Mouse (Mus musculus): ENCODE data around the gene Camta1. TPM values are rescaled to one million over a fixed set of nuclear protein-coding genes. Genes with fewer than 3 reads are reported as not detected.

Camta1 gene
- polyA plus RNA-seq, 1 experiment from 2014 or later, result 140 TPM

- Histone ChIP-seq H3K9ac (ENCODE audit: low read length) (no peak overlapping the region), H3K36me3 (ENCODE audit: control insufficient read depth, insufficient read depth, low read length) (no peaks in the 10 kb centered on the region), H3K27me3 (ENCODE audit: control insufficient read depth, insufficient read depth, low read length) (no peaks in the 10 kb centered on the region), H3K9me3 (ENCODE audit: control insufficient read depth, low read length) (no peaks in the 10 kb centered on the region), H3K4me2 (ENCODE audit: low read depth, low read length, severe bottlenecking) (no peak overlapping the region), H3K4me3 (ENCODE audit: low read depth, low read length) (no peak overlapping the region), H3K27ac (ENCODE audit: low read depth, low read length) (no peak overlapping the region), H3K4me1 (replicated peaks; ENCODE audit: control insufficient read depth, insufficient read depth, low read length) (no peaks in the 10 kb centered on the region)
- 93% methylated on average over 6 of the region's 6 CpGs for WGBS
- no peak for DNase-seq (ENCODE audit: low spot score)
- ATAC-seq (replicated peaks; ENCODE audit: low FRiP score), result no peak
Measured at GRCm38 (mm10) chr4:151211992-151212391, 649.7 kb downstream of the Camta1 start.

GRCm38 (mm10) chr4:151207566-151207965 is 654.1 kb downstream of the Camta1 start:
- no peak overlapping the region for H3K4me3 ChIP-seq (ENCODE audit: low read depth, low read length)
- H3K9me3 ChIP-seq (ENCODE audit: control insufficient read depth, low read length), result no peaks in the 10 kb centered on the region
- DNase-seq (ENCODE audit: low spot score), result no peak
- WGBS, result 79% methylated on average over 7 of the region's 7 CpGs
- peaks cover 2% of the 10 kb centered on the region; the same call in 1 of the 2 replicates for H3K4me1 ChIP-seq (replicated peaks; ENCODE audit: control insufficient read depth, insufficient read depth, low read length)
- H3K27ac ChIP-seq (ENCODE audit: low read depth, low read length), result no peak overlapping the region
- no peak overlapping the region for H3K4me2 ChIP-seq (ENCODE audit: low read depth, low read length, severe bottlenecking)
- no peaks in the 10 kb centered on the region for H3K27me3 ChIP-seq (ENCODE audit: control insufficient read depth, insufficient read depth, low read length)
- ATAC-seq (replicated peaks; ENCODE audit: low FRiP score), result no peak
- no peaks in the 10 kb centered on the region for H3K36me3 ChIP-seq (ENCODE audit: control insufficient read depth, insufficient read depth, low read length)
- no peak overlapping the region for H3K9ac ChIP-seq (ENCODE audit: low read length)

GRCm38 (mm10) chr4:151202891-151203290 is 658.8 kb downstream of the Camta1 start:
- no peak overlapping the region for H3K9ac ChIP-seq (ENCODE audit: low read length)

GRCm38 (mm10) chr4:151200316-151200715 is 661.4 kb downstream of the Camta1 start:
- ATAC-seq (replicated peaks; ENCODE audit: low FRiP score), result no peak
- no peak overlapping the region for H3K9ac ChIP-seq (ENCODE audit: low read length)
- no peak overlapping the region for H3K4me2 ChIP-seq (ENCODE audit: low read depth, low read length, severe bottlenecking)
- WGBS, result 89% methylated on average over 9 of the region's 9 CpGs
- peaks cover 3% of the 10 kb centered on the region; the same call in 1 of the 2 replicates for H3K4me1 ChIP-seq (replicated peaks; ENCODE audit: control insufficient read depth, insufficient read depth, low read length)
- no peaks in the 10 kb centered on the region for H3K36me3 ChIP-seq (ENCODE audit: control insufficient read depth, insufficient read depth, low read length)
- H3K4me3 ChIP-seq (ENCODE audit: low read depth, low read length), result no peak overlapping the region
- H3K27ac ChIP-seq (ENCODE audit: low read depth, low read length), result no peak overlapping the region
- no peak for DNase-seq (ENCODE audit: low spot score)
- H3K27me3 ChIP-seq (ENCODE audit: control insufficient read depth, insufficient read depth, low read length), result no peaks in the 10 kb centered on the region
- H3K9me3 ChIP-seq (ENCODE audit: control insufficient read depth, low read length), result no peaks in the 10 kb centered on the region

More at GRCm38 (mm10) chr4:151202891-151203290, 658.8 kb downstream of the Camta1 start:
- Histone ChIP-seq H3K4me1 (replicated peaks; ENCODE audit: control insufficient read depth, insufficient read depth, low read length) (peaks cover 3% of the 10 kb centered on the region; the same call in 1 of the 2 replicates), H3K36me3 (ENCODE audit: control insufficient read depth, insufficient read depth, low read length) (no peaks in the 10 kb centered on the region), H3K27ac (ENCODE audit: low read depth, low read length) (no peak overlapping the region), H3K4me3 (ENCODE audit: low read depth, low read length) (no peak overlapping the region), H3K27me3 (ENCODE audit: control insufficient read depth, insufficient read depth, low read length) (no peaks in the 10 kb centered on the region), H3K9me3 (ENCODE audit: control insufficient read depth, low read length) (no peaks in the 10 kb centered on the region), H3K4me2 (ENCODE audit: low read depth, low read length, severe bottlenecking) (no peak overlapping the region)
- DNase-seq (ENCODE audit: low spot score) (no peak), ATAC-seq (replicated peaks; ENCODE audit: low FRiP score) (no peak)
- 38% methylated on average over 6 of the region's 6 CpGs for WGBS

GRCm38 (mm10) chr4:151195126-151195525 is 666.5 kb downstream of the Camta1 start:
- Histone ChIP-seq H3K4me2 (ENCODE audit: low read depth, low read length, severe bottlenecking) (no peak overlapping the region), H3K27ac (ENCODE audit: low read depth, low read length) (no peak overlapping the region), H3K9ac (ENCODE audit: low read length) (no peak overlapping the region), H3K4me3 (ENCODE audit: low read depth, low read length) (no peak overlapping the region), H3K4me1 (replicated peaks; ENCODE audit: control insufficient read depth, insufficient read depth, low read length) (no peaks in the 10 kb centered on the region), H3K27me3 (ENCODE audit: control insufficient read depth, insufficient read depth, low read length) (no peaks in the 10 kb centered on the region), H3K9me3 (ENCODE audit: control insufficient read depth, low read length) (no peaks in the 10 kb centered on the region), H3K36me3 (ENCODE audit: control insufficient read depth, insufficient read depth, low read length) (no peaks in the 10 kb centered on the region)
- ATAC-seq (replicated peaks; ENCODE audit: low FRiP score), result no peak
- no peak for DNase-seq (ENCODE audit: low spot score)
- WGBS, result 38% methylated on average over 10 of the region's 10 CpGs

- no peaks in the 10 kb centered on the region for H3K9me3 ChIP-seq (ENCODE audit: control insufficient read depth, low read length)
- H3K4me3 ChIP-seq (ENCODE audit: low read depth, low read length), result no peak overlapping the region
- no peak overlapping the region for H3K4me2 ChIP-seq (ENCODE audit: low read depth, low read length, severe bottlenecking)
- no peak overlapping the region for H3K9ac ChIP-seq (ENCODE audit: low read length)
- WGBS, result 36% methylated on average over 4 of the region's 4 CpGs
- H3K27me3 ChIP-seq (ENCODE audit: control insufficient read depth, insufficient read depth, low read length), result no peaks in the 10 kb centered on the region
- ATAC-seq (replicated peaks; ENCODE audit: low FRiP score) (no peak), DNase-seq (ENCODE audit: low spot score) (no peak)
- H3K27ac ChIP-seq (ENCODE audit: low read depth, low read length), result no peak overlapping the region
- no peaks in the 10 kb centered on the region for H3K4me1 ChIP-seq (replicated peaks; ENCODE audit: control insufficient read depth, insufficient read depth, low read length)
- no peaks in the 10 kb centered on the region for H3K36me3 ChIP-seq (ENCODE audit: control insufficient read depth, insufficient read depth, low read length)
Measured at GRCm38 (mm10) chr4:151194715-151195097, 667.0 kb downstream of the Camta1 start.

- Histone ChIP-seq H3K27ac (ENCODE audit: low read depth, low read length) (no peak overlapping the region), H3K27me3 (ENCODE audit: control insufficient read depth, insufficient read depth, low read length) (no peaks in the 10 kb centered on the region), H3K4me2 (ENCODE audit: low read depth, low read length, severe bottlenecking) (no peak overlapping the region), H3K9ac (ENCODE audit: low read length) (no peak overlapping the region), H3K4me1 (replicated peaks; ENCODE audit: control insufficient read depth, insufficient read depth, low read length) (no peaks in the 10 kb centered on the region), H3K9me3 (ENCODE audit: control insufficient read depth, low read length) (no peaks in the 10 kb centered on the region), H3K36me3 (ENCODE audit: control insufficient read depth, insufficient read depth, low read length) (no peaks in the 10 kb centered on the region), H3K4me3 (ENCODE audit: low read depth, low read length) (no peak overlapping the region)
- WGBS, result 25% methylated on average over 11 of the region's 11 CpGs
- DNase-seq (ENCODE audit: low spot score), result no peak
- ATAC-seq (replicated peaks; ENCODE audit: low FRiP score), result no peak
Measured at GRCm38 (mm10) chr4:151194030-151194714, 667.5 kb downstream of the Camta1 start.

- peak; percentile 83 for DNase-seq (ENCODE audit: low spot score)
- Histone ChIP-seq H3K36me3 (ENCODE audit: control insufficient read depth, insufficient read depth, low read length) (no peaks in the 10 kb centered on the region), H3K4me2 (ENCODE audit: low read depth, low read length, severe bottlenecking) (no peak overlapping the region), H3K27ac (ENCODE audit: low read depth, low read length) (no peak overlapping the region), H3K27me3 (ENCODE audit: control insufficient read depth, insufficient read depth, low read length) (no peaks in the 10 kb centered on the region), H3K4me3 (ENCODE audit: low read depth, low read length) (no peak overlapping the region), H3K4me1 (replicated peaks; ENCODE audit: control insufficient read depth, insufficient read depth, low read length) (no peaks in the 10 kb centered on the region), H3K9ac (ENCODE audit: low read length) (no peak overlapping the region), H3K9me3 (ENCODE audit: control insufficient read depth, low read length) (no peaks in the 10 kb centered on the region)
- ATAC-seq (replicated peaks; ENCODE audit: low FRiP score), result no peak
- 13% methylated on average over 8 of the region's 8 CpGs for WGBS
Measured at GRCm38 (mm10) chr4:151186447-151186846, 675.2 kb downstream of the Camta1 start.

GRCm38 (mm10) chr4:151185750-151186149 is 675.9 kb downstream of the Camta1 start:
- no peak overlapping the region for H3K4me2 ChIP-seq (ENCODE audit: low read depth, low read length, severe bottlenecking)
- no peaks in the 10 kb centered on the region for H3K36me3 ChIP-seq (ENCODE audit: control insufficient read depth, insufficient read depth, low read length)
- H3K9me3 ChIP-seq (ENCODE audit: control insufficient read depth, low read length), result no peaks in the 10 kb centered on the region
- H3K9ac ChIP-seq (ENCODE audit: low read length), result no peak overlapping the region
- WGBS, result 19% methylated on average over 1 of the region's 1 CpGs
- no peak overlapping the region for H3K4me3 ChIP-seq (ENCODE audit: low read depth, low read length)
- H3K4me1 ChIP-seq (replicated peaks; ENCODE audit: control insufficient read depth, insufficient read depth, low read length), result no peaks in the 10 kb centered on the region
- ATAC-seq (replicated peaks; ENCODE audit: low FRiP score) (no peak), DNase-seq (ENCODE audit: low spot score) (peak; percentile 61)
- H3K27ac ChIP-seq (ENCODE audit: low read depth, low read length), result no peak overlapping the region
- H3K27me3 ChIP-seq (ENCODE audit: control insufficient read depth, insufficient read depth, low read length), result no peaks in the 10 kb centered on the region

All from forebrain, embryonic 11.5 days (tissue).